Mouse (Mus musculus) G1E (cell line): ENCODE results near the gene Ms4a6b. TPM values are rescaled to one million over a fixed set of nuclear protein-coding genes. Genes with fewer than 3 reads are reported as not detected.
"Not testable (repeated sequence)": the region's sequence is repeated elsewhere in the genome, so short reads cannot be mapped to it uniquely, and the experiment has no call there.

Experiments
- ATAC-seq: 2 replicates; pipeline ENCODE4 v1.8.0; 2016; ENCODE audit warnings: mild to moderate bottlenecking; ENCODE audit not compliant: insufficient number of reproducible peaks, poor library complexity, low FRiP score, severe bottlenecking; ENCODE audit errors: extremely low read depth
- DNase-seq: peaks from one replicate; pipeline ENCODE4 v3.0.0; 2012; ENCODE audit warnings: low spot score
- H3K27me3 ChIP-seq: 2 replicates; pipeline ENCODE4 v1.6.1; 2012; ENCODE audit warnings: mild to moderate bottlenecking, low read length, inconsistent platforms; ENCODE audit not compliant: insufficient read depth
- H3K36me3 ChIP-seq: replicated peaks from 2 replicates; pipeline ENCODE3; 2012; ENCODE audit warnings: mild to moderate bottlenecking, inconsistent platforms
- H3K4me1 ChIP-seq: 2 replicates; pipeline ENCODE4 v1.6.1; 2012; ENCODE audit warnings: low read depth, low read length, inconsistent platforms, mixed read lengths; ENCODE audit not compliant: insufficient read depth
- H3K4me3 ChIP-seq: 2 replicates; pipeline ENCODE4 v1.5.1; 2012; ENCODE audit warnings: low read depth, mild to moderate bottlenecking, inconsistent platforms, low read length, moderate library complexity, mixed read lengths
- H3K9me3 ChIP-seq: replicated peaks from 2 replicates; pipeline ENCODE4 v1.6.1; 2012; ENCODE audit warnings: inconsistent platforms
- CTCF ChIP-seq: IDR thresholded peaks from 2 replicates; pipeline ENCODE4 v1.5.1; 2012; ENCODE audit warnings: low read depth, low read length, inconsistent platforms, mixed read lengths
- GATA1 ChIP-seq: IDR thresholded peaks from 2 replicates; pipeline ENCODE4 v1.6.1; 2012; ENCODE audit warnings: borderline replicate concordance, low read length, inconsistent platforms, mixed read lengths
- GATA2 ChIP-seq: IDR thresholded peaks from 2 replicates; pipeline ENCODE4 v1.6.1; 2012; ENCODE audit warnings: low read depth, low read length, inconsistent platforms, borderline replicate concordance
- POLR2AphosphoS5 ChIP-seq: IDR thresholded peaks from 2 replicates; pipeline ENCODE4 v1.6.1; 2012; ENCODE audit warnings: low read depth, low read length, inconsistent platforms; ENCODE audit not compliant: insufficient replicate concordance
- TAL1 ChIP-seq: conservative IDR thresholded peaks from 2 replicates; pipeline ENCODE4 v1.6.1; 2012; ENCODE audit warnings: low read depth, low read length, inconsistent platforms, mixed read lengths
- polyA plus RNA-seq: library from polyadenylated mRNA; stranded (reverse); fragments of >175 nt; gene quantifications from 2 replicates; pipeline ENCODE4 v1.2.3, GENCODE M21; 2012
- total RNA-seq, 2 experiments: library from RNA; stranded (forward) in 1 of 2; stranded (reverse) in 1 of 2; fragments of 200-1000 nt in 1 of 2; fragments of >200 nt in 1 of 2; fragmentation: Nextera tagmentation in 1 of 2; gene quantifications; 2 replicates each; pipeline ENCODE4 v1.2.3; 2014 to 2017

Gene Ms4a6b
- total and polyA plus RNA-seq, 3 experiments: 0.21 to 3.1 (median 0.23) TPM

GRCm38 (mm10) chr19:11547911-11548310, 31.6 kb downstream of the Ms4a6b start:
- Histone ChIP-seq H3K9me3 (no peaks in the 10 kb centered on the region), H3K4me3 (no peak overlapping the region), H3K36me3 (no peaks in the 10 kb centered on the region), H3K4me1 (no peaks in the 10 kb centered on the region), H3K27me3 (no peaks in the 10 kb centered on the region)
- ATAC-seq (no peak), DNase-seq (no peak)
- TF ChIP-seq CTCF (no peak), GATA2 (no peak)

- Histone ChIP-seq H3K4me3 (no peak overlapping the region), H3K27me3 (no peaks in the 10 kb centered on the region), H3K4me1 (no peaks in the 10 kb centered on the region), H3K36me3 (no peaks in the 10 kb centered on the region), H3K9me3 (no peaks in the 10 kb centered on the region)
- no peak for ATAC-seq
- DNase-seq: no peak
- TF ChIP-seq GATA1 (no peak), TAL1 (no peak), GATA2 (no peak), POLR2AphosphoS5 (no peak), CTCF (no peak)
These were observed 38.4 kb downstream of the Ms4a6b start for GRCm38 (mm10) chr19:11554726-11555125.

GRCm38 (mm10) chr19:11559560-11559959, 43.2 kb downstream of the Ms4a6b start:
- H3K4me3 ChIP-seq, H3K9me3 ChIP-seq, H3K4me1 ChIP-seq, H3K36me3 ChIP-seq, DNase-seq, ATAC-seq, H3K27me3 ChIP-seq: not testable (repeated sequence)

- Histone ChIP-seq H3K4me3 (no peak overlapping the region), H3K27me3 (no peaks in the 10 kb centered on the region), H3K4me1 (no peaks in the 10 kb centered on the region), H3K36me3 (no peaks in the 10 kb centered on the region), H3K9me3 (no peaks in the 10 kb centered on the region)
- no peak for TF ChIP-seq GATA2
- TF ChIP-seq CTCF: no peak
- no peak for TF ChIP-seq GATA1
- TF ChIP-seq POLR2AphosphoS5: no peak
- TF ChIP-seq TAL1: no peak
- no peak for DNase-seq
- ATAC-seq: no peak
These were observed 58.7 kb downstream of the Ms4a6b start for GRCm38 (mm10) chr19:11574965-11575364.

Other genes starting within 250 kb of the Ms4a6b start
- not detected in 2 replicates for gene Ms4a5, start 232.6 kb upstream of the Ms4a6b start, total RNA-seq (2014; fragmentation: Nextera tagmentation)
- 0.23 and 0.38 TPM in 2 replicates for gene Ms4a5, start 232.6 kb upstream of the Ms4a6b start, total RNA-seq (2017)
- not detected in 2 replicates for gene Ms4a5, start 232.6 kb upstream of the Ms4a6b start, polyA plus RNA-seq
- gene Ms4a14, start 202.1 kb upstream of the Ms4a6b start, total RNA-seq (2014; fragmentation: Nextera tagmentation): not detected in 2 replicates
- 0.05 and 0.06 TPM in 2 replicates for gene Ms4a14, start 202.1 kb upstream of the Ms4a6b start, total RNA-seq (2017)
- not detected in 2 replicates for gene Ms4a14, start 202.1 kb upstream of the Ms4a6b start, polyA plus RNA-seq
- gene Ms4a7, start 180.4 kb upstream of the Ms4a6b start, total RNA-seq (2014; fragmentation: Nextera tagmentation): not detected in 2 replicates
- 0.05 and 0.12 TPM in 2 replicates for gene Ms4a7, start 180.4 kb upstream of the Ms4a6b start, total RNA-seq (2017)
- not detected in 2 replicates for gene Ms4a7, start 180.4 kb upstream of the Ms4a6b start, polyA plus RNA-seq
- gene Ms4a4a, start 141.0 kb upstream of the Ms4a6b start, total RNA-seq (2014; fragmentation: Nextera tagmentation): not detected in 2 replicates
- gene Ms4a4a, start 141.0 kb upstream of the Ms4a6b start, total RNA-seq (2017): not detected in 2 replicates
- gene Ms4a4a, start 141.0 kb upstream of the Ms4a6b start, polyA plus RNA-seq: not detected in 2 replicates
- gene Ms4a4c, start 111.7 kb upstream of the Ms4a6b start, total RNA-seq (2014; fragmentation: Nextera tagmentation): not detected in 2 replicates
- not detected in 2 replicates for gene Ms4a4c, start 111.7 kb upstream of the Ms4a6b start, total RNA-seq (2017)
- gene Ms4a4c, start 111.7 kb upstream of the Ms4a6b start, polyA plus RNA-seq: not detected in 2 replicates
- not detected in 2 replicates for gene Ms4a4b, start 73.0 kb upstream of the Ms4a6b start, total RNA-seq (2014; fragmentation: Nextera tagmentation)
- gene Ms4a4b, start 73.0 kb upstream of the Ms4a6b start, total RNA-seq (2017): 0.06 and 0.27 TPM in 2 replicates
- gene Ms4a4b, start 73.0 kb upstream of the Ms4a6b start, polyA plus RNA-seq: not detected in 2 replicates
- 0.78 TPM in 1 of 2 replicates, not detected in the other for gene Ms4a6c, start 47.1 kb upstream of the Ms4a6b start, total RNA-seq (2014; fragmentation: Nextera tagmentation)
- 1.9 and 2.6 TPM in 2 replicates for gene Ms4a6c, start 47.1 kb upstream of the Ms4a6b start, total RNA-seq (2017)
- 0.03 TPM in 2 replicates for gene Ms4a6c, start 47.1 kb upstream of the Ms4a6b start, polyA plus RNA-seq
- 1.4 and 2.1 TPM in 2 replicates for gene Gm8369, start 30.6 kb upstream of the Ms4a6b start, total RNA-seq (2014; fragmentation: Nextera tagmentation)
- gene Gm8369, start 30.6 kb upstream of the Ms4a6b start, total RNA-seq (2017): 0.87 and 0.98 TPM in 2 replicates
- not detected in 2 replicates for gene Gm8369, start 30.6 kb upstream of the Ms4a6b start, polyA plus RNA-seq
- not detected in 2 replicates for gene Ms4a4d, start 20.3 kb downstream of the Ms4a6b start, total RNA-seq (2014; fragmentation: Nextera tagmentation)
- gene Ms4a4d, start 20.3 kb downstream of the Ms4a6b start, total RNA-seq (2017): 0.16 TPM in 1 of 2 replicates, not detected in the other
- gene Ms4a4d, start 20.3 kb downstream of the Ms4a6b start, polyA plus RNA-seq: not detected in 2 replicates
- 1.4 TPM in 1 of 2 replicates, not detected in the other for gene Ms4a6d, start 88.3 kb downstream of the Ms4a6b start, total RNA-seq (2014; fragmentation: Nextera tagmentation)
- 2.2 and 3.1 TPM in 2 replicates for gene Ms4a6d, start 88.3 kb downstream of the Ms4a6b start, total RNA-seq (2017)
- gene Ms4a6d, start 88.3 kb downstream of the Ms4a6b start, polyA plus RNA-seq: 0.05 TPM in 1 of 2 replicates, not detected in the other
- 1.3 and 1.4 TPM in 2 replicates for gene Ms4a2, start 107.2 kb downstream of the Ms4a6b start, total RNA-seq (2014; fragmentation: Nextera tagmentation)
- gene Ms4a2, start 107.2 kb downstream of the Ms4a6b start, total RNA-seq (2017): 19.1 and 20.6 TPM in 2 replicates
- gene Ms4a2, start 107.2 kb downstream of the Ms4a6b start, polyA plus RNA-seq: 0.03 TPM in 1 of 2 replicates, not detected in the other
- gene Ms4a3, start 124.3 kb downstream of the Ms4a6b start, total RNA-seq (2014; fragmentation: Nextera tagmentation): not detected in 2 replicates
- 0.35 TPM in 1 of 2 replicates, not detected in the other for gene Ms4a3, start 124.3 kb downstream of the Ms4a6b start, total RNA-seq (2017)
- not detected in 2 replicates for gene Ms4a3, start 124.3 kb downstream of the Ms4a6b start, polyA plus RNA-seq
- not detected in 2 replicates for gene Oosp2, start 144.0 kb downstream of the Ms4a6b start, total RNA-seq (2014; fragmentation: Nextera tagmentation)
- not detected in 2 replicates for gene Oosp2, start 144.0 kb downstream of the Ms4a6b start, total RNA-seq (2017)
- not detected in 2 replicates for gene Oosp2, start 144.0 kb downstream of the Ms4a6b start, polyA plus RNA-seq
- gene Oosp1, start 174.6 kb downstream of the Ms4a6b start, total RNA-seq (2014; fragmentation: Nextera tagmentation): not detected in 2 replicates
- 0.11 TPM in 1 of 2 replicates, not detected in the other for gene Oosp1, start 174.6 kb downstream of the Ms4a6b start, total RNA-seq (2017)
- gene Oosp1, start 174.6 kb downstream of the Ms4a6b start, polyA plus RNA-seq: not detected in 2 replicates
- not detected in 2 replicates for gene Oosp3, start 180.5 kb downstream of the Ms4a6b start, total RNA-seq (2014; fragmentation: Nextera tagmentation)
- not detected in 2 replicates for gene Oosp3, start 180.5 kb downstream of the Ms4a6b start, total RNA-seq (2017)
- not detected in 2 replicates for gene Oosp3, start 180.5 kb downstream of the Ms4a6b start, polyA plus RNA-seq
- gene Gif, start 231.0 kb downstream of the Ms4a6b start, total RNA-seq (2014; fragmentation: Nextera tagmentation): not detected in 2 replicates
- 0.06 TPM in 1 of 2 replicates, not detected in the other for gene Gif, start 231.0 kb downstream of the Ms4a6b start, total RNA-seq (2017)
- gene Gif, start 231.0 kb downstream of the Ms4a6b start, polyA plus RNA-seq: not detected in 2 replicates